Mouse (Mus musculus): ENCODE data around the gene Gm45233. TPM values are rescaled to one million over a fixed set of nuclear protein-coding genes. Genes with fewer than 3 reads are reported as not detected.

The Gm45233 gene
- polyA plus RNA-seq, 2 experiments, result 0.63 to 1.0 TPM

DNA sequence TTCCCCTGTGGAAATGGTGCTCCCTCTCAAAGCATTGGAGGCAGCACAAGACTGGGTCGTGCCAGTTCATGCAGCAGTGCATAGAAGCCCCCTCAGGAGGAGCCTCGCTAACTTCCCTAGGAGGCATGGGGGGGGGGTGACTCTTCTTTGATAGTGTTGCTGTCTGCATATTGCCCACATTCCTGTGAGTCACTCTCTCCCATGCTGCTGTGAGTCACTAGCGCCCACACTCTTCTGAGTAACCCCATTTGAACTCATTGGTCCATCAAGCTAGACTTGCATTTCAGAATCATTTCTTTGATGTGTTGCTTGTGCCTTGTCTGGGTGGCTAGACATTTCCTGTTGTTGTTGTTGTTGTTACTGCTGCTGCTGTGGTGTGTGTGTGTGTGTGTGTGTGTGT is 37.3 kb downstream of the Gm45233 start:
- ATAC-seq (ENCODE audit: low FRiP score, low read depth), result no peak
- Histone ChIP-seq H3K9ac (ENCODE audit: low read depth, low read length, severe bottlenecking) (no peak overlapping the region), H3K36me3 (ENCODE audit: control insufficient read depth, insufficient read depth, low read length) (0 out of 2 replicates have a peak, but pooled peaks cover 4% of the 10 kb centered on the region), H3K4me3 (replicated peaks; ENCODE audit: low read length) (no peak overlapping the region), H3K9me3 (ENCODE audit: control insufficient read depth, low read length) (no peaks in the 10 kb centered on the region), H3K4me2 (replicated peaks; ENCODE audit: low read depth, low read length, severe bottlenecking) (no peak overlapping the region), H3K4me1 (ENCODE audit: control insufficient read depth, insufficient read depth, low read length) (no peaks in the 10 kb centered on the region), H3K27me3 (ENCODE audit: control insufficient read depth, insufficient read depth, low read length) (peaks cover 20% of the 10 kb centered on the region), H3K27ac (replicated peaks; ENCODE audit: low read depth, low read length) (no peak overlapping the region)
- DNase-seq (ENCODE audit: low spot score), result no peak
- 84% methylated on average over 3 of the region's 3 CpGs for WGBS
- no peak for TF ChIP-seq POLR2A (IDR thresholded peaks at IDR 0.05; ENCODE audit: borderline replicate concordance, extremely low read depth, insufficient read depth, insufficient read length)

DNA sequence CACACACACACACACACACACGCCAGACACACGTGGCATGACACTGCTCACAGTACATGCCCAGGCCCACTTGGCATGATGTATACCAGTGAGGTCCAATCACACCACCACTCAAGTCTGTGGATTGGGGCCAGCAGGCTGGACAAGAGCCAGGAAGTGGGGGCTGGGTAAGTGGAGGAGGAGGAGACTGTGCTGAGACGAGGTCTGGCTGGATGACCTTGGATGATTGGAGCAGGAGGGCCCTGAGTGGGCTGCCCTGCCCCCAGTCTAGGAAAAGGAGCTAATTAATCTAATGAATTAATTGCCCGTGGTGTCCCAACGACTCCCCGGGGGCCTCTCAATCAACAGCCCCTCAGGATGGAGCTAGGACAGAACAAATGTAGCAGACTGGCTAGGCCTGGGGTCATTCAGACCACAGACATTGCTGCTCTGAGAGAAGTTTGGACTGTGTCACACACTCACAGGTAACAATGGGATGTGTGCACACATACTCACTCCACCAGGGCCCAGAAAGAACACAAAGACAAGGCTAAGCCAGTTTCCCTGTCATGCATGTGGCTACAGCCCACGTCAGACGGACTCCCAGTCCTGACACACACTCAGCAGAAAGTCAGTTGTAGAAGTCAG is 38.3 kb downstream of the Gm45233 start:
- 0 out of 2 replicates have a peak, but pooled peaks cover 4% of the 10 kb centered on the region for H3K36me3 ChIP-seq (ENCODE audit: control insufficient read depth, insufficient read depth, low read length)
- DNase-seq (ENCODE audit: low spot score), result no peak
- peaks cover 10% of the 10 kb centered on the region; the same call in 1 of the 2 replicates for H3K27me3 ChIP-seq (ENCODE audit: control insufficient read depth, insufficient read depth, low read length)
- H3K9ac ChIP-seq (ENCODE audit: low read depth, low read length, severe bottlenecking), result no peak overlapping the region
- WGBS, result 61% methylated on average over 8 of the region's 8 CpGs
- H3K4me1 ChIP-seq (ENCODE audit: control insufficient read depth, insufficient read depth, low read length), result no peaks in the 10 kb centered on the region
- no peak overlapping the region for H3K4me2 ChIP-seq (replicated peaks; ENCODE audit: low read depth, low read length, severe bottlenecking)
- H3K27ac ChIP-seq (replicated peaks; ENCODE audit: low read depth, low read length), result no peak overlapping the region
- ATAC-seq (ENCODE audit: low FRiP score, low read depth), result no peak
- H3K9me3 ChIP-seq (ENCODE audit: control insufficient read depth, low read length), result no peaks in the 10 kb centered on the region
- no peak for TF ChIP-seq POLR2A (IDR thresholded peaks at IDR 0.05; ENCODE audit: borderline replicate concordance, extremely low read depth, insufficient read depth, insufficient read length)
- no peak overlapping the region for H3K4me3 ChIP-seq (replicated peaks; ENCODE audit: low read length)

DNA sequence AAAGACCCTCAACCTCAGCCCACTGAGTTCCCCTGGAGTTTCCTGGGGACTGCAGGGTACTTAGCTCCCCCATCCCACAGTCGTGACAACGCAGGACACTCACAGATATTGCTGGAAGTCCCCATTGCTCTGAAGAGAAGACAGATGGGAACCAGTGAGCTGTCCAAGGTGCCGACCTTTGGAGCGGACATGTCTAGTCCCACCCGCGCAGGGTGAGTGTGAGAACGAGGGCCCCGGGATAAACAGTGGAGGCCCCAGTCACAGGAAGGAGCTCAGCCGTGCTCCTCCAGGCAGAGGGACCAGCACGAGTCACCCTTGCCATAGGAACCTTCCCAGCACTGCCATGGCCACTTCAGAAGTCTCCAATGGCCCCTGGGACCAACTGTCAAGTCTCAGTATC is 39.3 kb downstream of the Gm45233 start:
- H3K27me3 ChIP-seq (ENCODE audit: control insufficient read depth, insufficient read depth, low read length), result 0 out of 2 replicates have a peak, but pooled peaks cover under 1% of the 10 kb centered on the region
- H3K4me2 ChIP-seq (replicated peaks; ENCODE audit: low read depth, low read length, severe bottlenecking), result no peak overlapping the region
- H3K36me3 ChIP-seq (ENCODE audit: control insufficient read depth, insufficient read depth, low read length), result 0 out of 2 replicates have a peak, but pooled peaks cover 4% of the 10 kb centered on the region
- no peak overlapping the region for H3K4me3 ChIP-seq (replicated peaks; ENCODE audit: low read length)
- H3K9me3 ChIP-seq (ENCODE audit: control insufficient read depth, low read length), result no peaks in the 10 kb centered on the region
- TF ChIP-seq POLR2A (IDR thresholded peaks at IDR 0.05; ENCODE audit: borderline replicate concordance, extremely low read depth, insufficient read depth, insufficient read length), result no peak
- no peak overlapping the region for H3K27ac ChIP-seq (replicated peaks; ENCODE audit: low read depth, low read length)
- peak; percentile 33 for DNase-seq (ENCODE audit: low spot score)
- no peak overlapping the region for H3K9ac ChIP-seq (ENCODE audit: low read depth, low read length, severe bottlenecking)
- H3K4me1 ChIP-seq (ENCODE audit: control insufficient read depth, insufficient read depth, low read length), result no peaks in the 10 kb centered on the region
- WGBS, result 9% methylated on average over 10 of the region's 10 CpGs
- no peak for ATAC-seq (ENCODE audit: low FRiP score, low read depth)

DNA sequence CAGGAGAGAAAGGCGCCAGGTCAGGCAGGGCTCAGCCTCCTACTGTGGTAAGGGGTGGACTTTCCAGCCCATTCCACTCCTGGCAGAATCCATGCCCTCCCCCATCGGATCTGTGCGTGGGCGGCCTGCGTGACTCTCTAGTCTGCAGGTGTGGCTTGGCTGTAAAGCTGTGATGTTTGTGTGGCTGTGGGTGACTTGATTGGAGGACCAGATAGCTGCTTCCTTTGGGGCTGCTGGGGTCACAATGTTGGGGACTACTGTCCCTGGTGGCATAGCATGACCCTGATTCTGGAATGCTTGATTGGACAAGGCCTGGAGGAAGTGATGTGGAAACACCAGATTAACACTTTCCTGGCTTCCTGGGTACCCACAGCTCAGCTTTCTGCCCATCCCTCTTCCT is 44.7 kb downstream of the Gm45233 start:
- WGBS, result 41% methylated on average over 5 of the region's 5 CpGs
- no peaks in the 10 kb centered on the region for H3K9me3 ChIP-seq (ENCODE audit: control insufficient read depth, low read length)
- H3K4me1 ChIP-seq (ENCODE audit: control insufficient read depth, insufficient read depth, low read length), result no peaks in the 10 kb centered on the region
- ATAC-seq (ENCODE audit: low FRiP score, low read depth), result no peak
- H3K4me2 ChIP-seq (replicated peaks; ENCODE audit: low read depth, low read length, severe bottlenecking), result no peak overlapping the region
- H3K27ac ChIP-seq (replicated peaks; ENCODE audit: low read depth, low read length), result no peak overlapping the region
- TF ChIP-seq POLR2A (IDR thresholded peaks at IDR 0.05; ENCODE audit: borderline replicate concordance, extremely low read depth, insufficient read depth, insufficient read length), result no peak
- H3K27me3 ChIP-seq (ENCODE audit: control insufficient read depth, insufficient read depth, low read length), result no peaks in the 10 kb centered on the region
- DNase-seq (ENCODE audit: low spot score), result no peak
- H3K9ac ChIP-seq (ENCODE audit: low read depth, low read length, severe bottlenecking), result no peak overlapping the region
- no peaks in the 10 kb centered on the region for H3K36me3 ChIP-seq (ENCODE audit: control insufficient read depth, insufficient read depth, low read length)
- no peak overlapping the region for H3K4me3 ChIP-seq (replicated peaks; ENCODE audit: low read length)

DNA sequence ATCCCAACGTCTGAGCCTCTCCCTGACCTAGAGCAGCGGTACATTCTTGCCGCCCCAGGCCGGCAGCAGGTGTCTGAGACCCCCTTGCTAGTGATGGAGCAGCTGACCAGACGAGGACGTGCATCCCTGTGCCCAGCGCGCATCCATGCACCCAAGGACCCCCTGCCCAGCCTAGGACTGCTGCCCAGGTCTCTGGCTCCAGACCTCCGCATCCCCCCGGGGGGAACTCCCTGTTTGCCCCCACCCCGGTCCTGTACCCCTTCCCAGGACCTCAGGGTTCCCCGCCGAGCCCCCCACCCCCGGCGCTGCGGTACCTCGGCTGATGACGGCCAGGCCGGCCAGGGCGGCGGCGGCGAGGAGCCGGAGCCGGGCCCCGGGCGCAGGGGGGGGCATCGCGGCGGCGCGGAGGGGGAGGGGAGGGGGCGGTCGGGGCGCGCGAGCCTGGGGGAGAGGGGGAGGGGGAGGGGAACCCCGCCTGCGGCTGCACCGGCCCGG is 45.8 kb downstream of the Gm45233 start, which contains the start of gene Iglon5:
Gene Iglon5, minus strand, starts transcription at position 445 of the 495 bp plus-strand sequence.
- H3K27ac ChIP-seq (replicated peaks; ENCODE audit: low read depth, low read length), result no peak within 1 kb of the TSS
- H3K4me2 ChIP-seq (replicated peaks; ENCODE audit: low read depth, low read length, severe bottlenecking), result peak within 1 kb of the TSS; percentile 82
- no peaks in the 10 kb centered on the region for H3K36me3 ChIP-seq (ENCODE audit: control insufficient read depth, insufficient read depth, low read length)
- no peaks in the 10 kb centered on the region for H3K9me3 ChIP-seq (ENCODE audit: control insufficient read depth, low read length)
- ATAC-seq (ENCODE audit: low FRiP score, low read depth) (peak; percentile 58), DNase-seq (ENCODE audit: low spot score) (no peak)
- WGBS, result 4% methylated on average over 20 of the region's 41 CpGs
- TF ChIP-seq POLR2A (IDR thresholded peaks at IDR 0.05; ENCODE audit: borderline replicate concordance, extremely low read depth, insufficient read depth, insufficient read length), result no peak
- no peaks in the 10 kb centered on the region for H3K4me1 ChIP-seq (ENCODE audit: control insufficient read depth, insufficient read depth, low read length)
- no peaks in the 10 kb centered on the region for H3K27me3 ChIP-seq (ENCODE audit: control insufficient read depth, insufficient read depth, low read length)
- H3K9ac ChIP-seq (ENCODE audit: low read depth, low read length, severe bottlenecking), result peak within 1 kb of the TSS; percentile 77
- H3K4me3 ChIP-seq (replicated peaks; ENCODE audit: low read length), result peak within 1 kb of the TSS; percentile 54

Measured in limb, embryonic 14.5 days (tissue).